Mouse (Mus musculus) gastrocnemius, postnatal 4 days (tissue): ENCODE measurements at regions not wholly inside any gene's neighbourhood (a gene's known extent, or its start where the extent isn't known, plus 50 kb on each side); places are given as distances from the start of the nearest gene placed in this dataset.

Source experiments
- DNase-seq, 2 experiments: peaks; one replicate each; pipeline ENCODE4 v3.0.0; 2021 to 2022; ENCODE audit warnings: low spot score in 2 of 2, mixed read lengths in 2 of 2

DNA sequence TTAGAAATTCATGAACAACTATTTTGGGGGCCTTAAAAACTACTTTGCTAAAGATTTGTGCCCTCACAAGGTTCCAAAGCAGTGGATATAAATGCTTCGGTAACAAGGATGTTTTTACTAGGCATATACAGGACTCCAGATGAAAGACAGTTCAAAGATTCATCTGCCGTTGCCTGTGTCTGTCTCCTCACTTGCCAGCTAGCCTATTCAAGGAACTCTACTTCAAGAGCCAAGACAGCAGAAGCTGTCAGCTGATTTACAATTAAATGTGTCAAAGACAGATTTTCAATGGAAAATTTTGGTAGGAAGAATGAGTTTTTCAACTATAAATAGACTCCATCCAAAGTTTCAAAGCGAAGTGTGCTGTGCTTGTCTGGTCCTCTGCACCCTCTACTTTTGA is 494.0 kb upstream of the A1bg start:
- no peak for DNase-seq

DNA sequence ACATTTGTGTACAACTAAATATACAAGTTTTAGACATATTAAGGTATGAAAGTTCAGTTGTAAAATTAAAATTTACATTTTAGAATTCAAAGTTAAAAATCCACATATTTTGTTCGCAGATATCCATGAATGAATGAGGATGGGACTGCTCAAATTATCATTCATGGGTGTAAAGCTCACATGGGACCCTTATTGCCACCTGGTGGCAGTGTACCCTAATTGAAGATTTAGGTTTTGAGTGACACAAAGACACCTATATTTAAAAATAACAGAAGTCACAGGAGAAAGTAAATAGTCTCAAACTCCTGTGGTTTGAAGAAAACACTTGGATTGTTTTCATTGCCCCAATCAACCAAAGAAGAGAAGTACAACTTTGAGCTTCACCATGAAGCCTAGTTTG is 492.8 kb upstream of the A1bg start:
- no peak for DNase-seq

DNA sequence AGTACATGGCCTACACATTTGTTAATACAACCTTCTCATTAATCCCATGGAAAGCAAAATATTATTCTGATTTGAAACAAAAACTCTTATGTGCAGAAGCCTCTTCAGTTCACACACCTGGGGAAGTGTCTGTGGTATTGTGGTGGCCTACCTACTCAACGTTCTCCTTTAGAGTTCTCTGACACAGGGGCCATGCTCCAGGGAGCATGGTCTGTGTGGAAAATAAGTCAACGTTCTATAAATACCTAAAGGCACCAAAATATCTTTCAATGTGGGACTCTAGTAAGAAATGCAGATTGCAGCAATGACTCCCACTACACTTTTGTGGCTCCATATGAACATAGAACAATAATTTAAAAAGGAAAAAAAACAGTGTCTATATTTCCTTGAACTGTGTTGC is 489.0 kb upstream of the A1bg start:
- no peak for DNase-seq

DNA sequence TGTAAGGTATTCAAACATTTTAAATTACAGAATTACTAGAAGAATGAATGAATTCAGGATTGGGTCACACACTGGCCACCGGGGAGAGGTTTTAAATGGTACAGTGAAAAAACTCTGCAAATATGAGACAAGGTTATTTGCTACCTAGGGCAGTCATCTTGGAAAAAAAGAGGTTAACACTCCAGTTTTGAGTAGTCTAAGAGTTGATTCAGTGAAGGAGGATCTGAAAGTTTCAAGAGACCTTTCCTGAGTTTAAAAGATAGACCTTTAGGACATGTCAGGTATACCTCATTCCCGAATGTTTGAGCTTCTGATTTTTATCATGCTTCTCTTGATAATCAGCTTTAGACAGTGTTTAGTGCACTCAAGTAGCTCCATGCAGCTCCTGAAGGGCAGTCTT is 488.0 kb upstream of the A1bg start:
- DNase-seq, result no peak

DNA sequence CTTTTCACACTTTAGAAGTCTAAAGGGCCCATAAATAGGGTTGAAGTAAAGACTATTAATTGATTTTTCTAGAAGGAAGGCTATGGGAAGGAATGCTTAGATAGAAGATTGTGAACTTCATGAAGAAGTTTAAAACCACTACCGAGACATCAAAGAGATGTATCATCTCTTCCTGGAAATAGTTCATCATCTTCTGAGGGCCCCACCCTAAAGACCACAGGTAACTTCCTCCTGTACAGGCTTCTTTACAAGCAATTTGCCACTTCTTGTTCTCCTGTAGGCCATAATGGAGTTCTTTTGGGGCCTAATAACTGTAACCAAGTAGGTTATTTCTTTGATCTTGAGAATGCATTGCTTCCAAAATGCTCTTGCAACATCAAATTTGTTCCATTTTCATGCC is 485.8 kb upstream of the A1bg start:
- DNase-seq, result no peak

DNA sequence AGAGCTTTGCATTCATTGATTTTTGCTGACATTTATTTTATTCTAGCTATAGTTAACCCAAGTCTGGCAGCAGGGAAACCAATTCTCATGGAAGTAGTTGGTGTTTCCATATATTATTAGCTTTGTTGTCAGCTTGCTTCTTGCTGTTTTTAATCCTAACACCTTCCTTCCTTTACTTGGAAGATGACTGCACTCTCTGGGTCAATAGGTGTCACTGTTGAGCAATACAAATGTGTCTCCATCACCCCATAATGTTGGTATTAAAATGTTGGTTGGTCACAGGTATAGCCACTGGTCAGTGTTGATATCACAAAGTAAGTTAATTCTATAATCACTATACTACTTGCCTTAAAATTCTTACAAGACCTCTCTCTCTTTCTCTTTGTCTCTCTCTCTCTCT is 477.9 kb upstream of the A1bg start:
- no peak for DNase-seq

DNA sequence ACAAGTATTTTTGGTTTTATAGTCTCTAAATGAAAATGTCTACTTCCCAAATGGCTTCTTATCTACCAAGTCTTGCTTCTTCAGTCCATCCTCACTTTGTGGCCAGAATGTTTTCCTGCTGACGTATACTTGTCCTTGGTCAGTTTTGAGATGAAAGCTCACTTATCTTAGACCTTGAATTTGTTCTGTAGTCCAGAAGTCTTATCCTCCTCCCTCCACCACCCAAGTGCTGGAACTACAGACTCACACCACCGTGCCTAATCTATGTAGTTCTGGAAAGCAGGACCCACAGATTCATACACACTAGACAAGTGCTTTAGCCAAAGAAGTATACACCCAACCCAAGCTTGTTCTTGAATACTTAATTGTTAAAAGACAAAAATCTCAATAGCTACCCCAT is 477.2 kb upstream of the A1bg start:
- no peak for DNase-seq

DNA sequence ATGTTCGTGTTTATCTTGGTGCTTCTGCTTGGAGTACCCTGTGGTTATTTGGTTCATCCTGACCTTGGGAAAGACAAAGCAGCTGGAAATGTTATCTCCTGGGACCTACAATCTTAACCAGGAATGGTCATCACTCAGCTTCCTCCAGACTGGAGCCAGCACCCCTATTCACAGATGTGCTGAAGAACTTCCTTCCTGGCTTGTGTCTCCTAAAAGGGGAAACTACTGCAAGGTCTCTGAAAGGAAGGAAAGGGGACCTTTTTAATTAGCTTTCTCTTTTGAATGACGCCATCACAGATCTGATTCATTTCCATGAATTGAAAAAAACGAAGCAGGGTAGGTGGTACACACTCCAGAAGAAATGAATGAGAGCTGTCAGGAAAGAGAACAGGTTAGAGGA is 476.0 kb upstream of the A1bg start:
- DNase-seq, result no peak

DNA sequence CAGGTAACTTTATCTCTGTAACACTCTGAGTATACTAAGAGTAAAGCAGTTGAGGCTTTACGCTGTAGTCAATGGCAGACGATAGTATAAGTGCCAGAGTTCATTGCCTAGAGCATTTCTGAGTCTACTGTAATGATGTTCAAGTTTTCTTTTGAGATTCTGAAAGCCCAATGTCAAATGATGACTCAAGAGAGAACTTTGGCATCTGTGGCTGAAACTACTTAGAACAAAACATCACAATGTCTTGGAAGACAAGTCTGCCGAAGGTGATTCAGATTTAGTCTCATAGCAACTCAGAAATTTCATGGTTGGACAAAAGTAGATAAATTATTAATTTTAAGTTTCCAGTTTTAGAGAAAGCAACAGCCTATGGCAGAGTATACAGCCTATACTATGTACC is 474.2 kb upstream of the A1bg start:
- no peak for DNase-seq

DNA sequence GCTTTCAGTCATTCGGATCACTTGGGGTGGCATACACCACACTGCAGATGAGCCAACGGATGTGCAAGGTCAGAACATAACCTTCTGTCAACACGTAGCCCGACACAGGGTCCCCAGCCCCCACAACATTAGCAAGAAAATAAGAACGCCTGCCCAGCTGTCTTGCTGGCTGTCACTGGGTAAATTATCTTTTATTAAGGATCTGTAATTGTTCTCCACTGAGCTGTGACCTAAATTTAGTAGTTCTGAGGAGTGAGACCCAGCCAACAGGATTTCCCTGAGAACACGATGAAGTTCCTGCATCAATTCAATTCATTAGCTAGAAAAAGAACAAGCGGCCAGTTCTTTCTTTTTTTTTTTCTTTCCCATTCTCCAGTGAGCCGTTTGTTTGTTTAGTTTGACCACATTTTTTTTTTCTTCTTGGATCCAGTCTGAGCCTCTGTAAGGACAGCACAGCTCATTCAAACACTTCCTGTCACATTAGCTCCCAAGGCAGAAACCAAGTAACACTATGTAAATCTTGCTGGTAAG is 472.5 kb upstream of the A1bg start:
- DNase-seq, result no peak

DNA sequence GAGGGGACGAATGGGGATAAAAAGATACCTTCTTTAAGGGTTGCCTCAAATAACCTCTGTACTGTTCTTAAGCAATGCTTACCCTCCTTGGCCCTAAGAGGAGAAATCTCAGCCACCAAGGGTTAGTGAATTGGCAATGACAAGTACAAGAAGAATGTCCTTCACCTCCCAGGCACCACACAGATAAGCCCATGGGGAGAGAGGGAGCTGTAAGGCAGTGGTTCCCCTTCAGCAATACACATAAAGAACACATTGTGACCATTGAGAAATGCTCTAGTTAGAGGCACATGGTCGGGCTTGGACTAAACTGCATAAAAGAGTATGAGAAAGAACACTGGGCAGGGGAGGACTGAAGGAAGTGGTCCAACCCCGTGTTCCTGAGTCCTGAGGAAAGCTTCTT is 457.9 kb upstream of the A1bg start:
- no peak for DNase-seq

DNA sequence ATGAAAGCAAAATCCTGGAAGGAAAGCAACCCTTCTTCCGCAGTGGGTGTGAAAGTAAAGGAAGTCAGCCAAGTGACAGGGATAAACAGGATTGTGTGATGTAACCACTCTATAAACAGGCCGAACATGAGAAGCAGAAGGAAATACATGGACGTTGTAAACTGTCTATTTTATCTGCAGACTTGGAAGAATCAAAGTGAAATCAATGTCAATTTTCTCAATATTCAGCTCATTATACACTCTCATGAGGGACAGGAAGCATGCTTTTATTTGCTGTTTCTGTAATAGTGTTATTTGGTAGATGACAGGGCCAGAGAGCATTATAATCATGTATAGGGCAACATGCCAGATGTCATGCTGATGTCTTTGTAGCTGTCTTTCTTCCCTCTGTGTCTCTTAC is 443.5 kb upstream of the A1bg start:
- DNase-seq, result no peak

DNA sequence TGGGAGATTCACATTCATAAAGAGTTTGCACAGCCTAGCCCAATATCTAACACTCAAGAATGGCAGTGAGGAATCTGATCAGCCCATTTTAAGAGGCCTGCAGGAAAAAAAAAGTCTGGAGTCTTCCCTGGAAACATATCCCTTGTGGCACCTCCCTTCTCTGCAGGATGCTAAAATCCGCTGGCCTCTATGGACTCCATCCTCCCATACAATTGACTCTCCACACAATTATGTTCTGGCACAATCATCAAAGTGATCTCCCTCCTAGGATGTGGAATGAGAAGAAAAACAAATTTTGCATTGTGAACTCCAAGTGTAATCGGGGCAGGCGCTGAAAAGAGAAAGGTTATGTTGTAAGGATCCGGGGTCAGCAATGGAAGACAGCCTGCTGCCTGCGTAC is 442.7 kb upstream of the A1bg start:
- no peak for DNase-seq

DNA sequence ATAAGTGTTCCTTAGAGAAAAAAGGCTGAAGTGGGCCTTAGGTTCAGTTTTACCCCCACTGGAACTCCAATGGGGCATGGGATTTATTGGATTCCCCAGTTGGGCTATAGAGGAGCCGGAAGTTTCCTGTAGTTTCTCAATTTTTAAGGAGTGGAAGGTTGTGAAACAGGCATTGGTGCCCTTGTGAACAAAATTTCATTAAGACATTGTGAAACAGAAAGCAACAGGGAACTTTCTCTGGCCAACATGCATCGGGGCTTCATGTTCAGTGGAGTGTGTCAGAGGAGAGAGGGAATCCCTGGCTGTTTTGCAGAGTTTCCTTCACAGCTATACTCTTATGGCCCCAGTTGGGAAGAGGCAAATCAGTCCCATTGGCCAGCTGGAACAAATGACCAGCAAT is 441.6 kb upstream of the A1bg start:
- no peak for DNase-seq

DNA sequence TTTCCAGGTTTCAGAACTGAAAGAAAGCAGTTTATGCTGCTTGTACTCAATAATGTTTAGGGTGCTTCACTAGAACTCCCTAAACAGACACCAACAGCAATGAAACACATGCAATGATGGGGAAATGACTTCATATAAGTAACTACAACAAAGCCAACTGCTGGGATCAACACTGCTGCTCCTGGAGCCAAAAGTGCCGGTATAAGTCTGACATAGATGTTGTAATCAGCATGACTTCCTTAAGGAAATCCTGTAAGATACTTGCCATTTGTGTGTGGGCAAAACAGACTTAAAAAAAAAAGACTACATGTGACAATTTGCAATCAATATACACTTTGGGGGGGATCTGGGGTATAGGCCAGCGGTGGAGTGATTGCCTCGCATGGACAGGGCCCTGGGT is 438.4 kb upstream of the A1bg start:
- no peak for DNase-seq

DNA sequence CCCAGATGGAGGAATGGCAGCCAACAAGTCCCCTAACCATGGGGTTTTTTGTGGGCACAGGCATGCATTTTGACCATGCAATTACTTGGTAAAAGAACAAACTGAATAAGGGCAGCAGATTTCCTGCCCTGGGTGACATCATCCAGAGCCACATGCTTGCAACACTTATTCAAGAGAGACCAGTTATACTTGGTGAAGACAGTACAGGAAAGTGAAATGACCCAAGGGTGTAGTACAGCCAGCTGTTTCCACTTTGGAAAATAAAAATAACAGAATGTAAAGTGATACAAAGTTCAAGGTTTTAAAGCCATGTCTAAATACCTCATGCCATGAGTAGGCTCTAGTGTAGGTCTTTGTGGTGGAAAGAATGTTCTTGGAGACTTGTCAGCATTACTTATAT is 432.5 kb upstream of the A1bg start:
- DNase-seq, result no peak

DNA sequence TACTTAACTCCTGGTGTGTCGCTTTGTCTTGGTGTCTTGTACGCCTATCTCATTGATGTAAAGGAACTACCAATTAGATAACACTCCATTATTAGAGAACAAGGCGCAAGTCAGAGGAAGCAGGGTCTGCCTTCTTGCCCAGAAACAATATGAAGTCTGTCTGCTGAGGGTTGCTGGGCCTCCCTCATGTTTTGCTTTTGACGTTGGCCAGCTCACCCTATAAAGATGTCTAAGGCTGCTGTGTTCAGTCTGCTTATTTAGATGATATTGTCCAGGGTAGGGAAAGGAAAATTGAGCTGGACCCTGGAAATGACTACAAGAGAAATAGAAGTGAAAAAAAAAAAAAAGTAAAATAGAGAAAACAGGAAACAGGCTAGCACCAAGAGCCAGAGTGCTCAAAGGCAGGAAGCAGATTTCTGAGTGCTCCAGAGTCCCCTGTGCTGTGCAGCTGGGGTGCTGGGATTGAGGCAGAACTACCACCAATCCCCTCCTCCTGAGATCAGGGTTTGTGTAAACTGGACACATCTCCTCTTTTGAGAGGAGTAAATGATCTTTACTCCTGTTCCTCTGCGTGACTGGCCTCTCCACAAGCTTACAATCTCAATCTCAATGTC is 429.0 kb upstream of the A1bg start:
- DNase-seq, result no peak

DNA sequence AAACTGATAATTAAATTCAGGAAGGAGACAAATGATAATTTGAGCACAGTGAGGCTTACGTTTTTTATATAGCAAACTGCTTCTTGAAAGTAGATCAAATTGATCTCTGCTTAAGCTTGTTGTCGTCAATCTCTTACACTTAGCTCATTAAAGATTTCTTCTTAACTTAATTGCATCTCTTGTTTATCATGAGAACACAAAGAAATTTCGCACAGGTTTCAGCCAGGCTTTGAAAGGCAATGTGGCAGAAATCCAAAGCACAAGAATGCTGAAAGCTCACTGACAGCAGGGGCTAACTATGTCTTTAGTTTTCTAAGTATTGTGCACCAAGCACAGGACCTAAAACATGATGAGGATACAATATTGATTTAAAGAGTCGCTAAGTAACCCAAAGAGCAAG is 422.3 kb upstream of the A1bg start:
- no peak for DNase-seq

DNA sequence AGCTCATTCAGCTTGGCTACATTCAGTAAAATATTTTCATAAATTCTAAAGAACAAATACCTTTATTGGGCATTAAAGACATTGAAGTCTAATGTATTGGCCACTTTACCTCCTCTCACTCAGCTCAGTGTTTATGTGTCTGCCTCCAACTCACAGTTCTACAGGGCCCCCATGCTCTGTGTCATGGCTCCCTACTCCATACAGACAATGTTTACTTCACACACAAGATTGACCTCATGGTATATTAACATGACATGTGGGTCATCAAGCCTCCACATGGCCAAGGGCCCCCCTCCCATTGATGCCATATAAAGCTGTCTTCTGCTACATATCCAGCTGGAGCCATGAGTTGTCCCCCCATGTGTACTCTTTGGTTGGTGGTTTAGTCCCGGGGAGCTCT is 419.8 kb upstream of the A1bg start:
- DNase-seq, result no peak

DNA sequence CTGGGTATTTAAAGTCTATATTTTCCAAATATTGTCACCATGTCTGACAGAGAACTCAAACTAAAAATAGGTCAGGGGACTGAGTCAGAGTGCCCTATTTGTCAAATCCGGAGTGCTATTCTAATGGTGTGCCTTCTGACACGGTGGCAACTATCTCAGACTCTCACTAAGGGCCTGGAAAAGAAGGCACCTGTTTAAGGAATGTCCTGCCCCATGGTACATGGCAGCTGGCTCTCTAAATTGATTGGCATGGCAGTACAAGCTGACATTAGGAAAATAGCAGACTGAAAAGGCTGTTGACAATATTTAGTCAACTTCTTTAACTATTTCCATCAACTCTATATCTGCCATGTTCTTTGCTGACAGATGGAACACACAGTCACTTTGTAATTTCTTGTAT is 405.1 kb upstream of the A1bg start:
- DNase-seq, result no peak

DNA sequence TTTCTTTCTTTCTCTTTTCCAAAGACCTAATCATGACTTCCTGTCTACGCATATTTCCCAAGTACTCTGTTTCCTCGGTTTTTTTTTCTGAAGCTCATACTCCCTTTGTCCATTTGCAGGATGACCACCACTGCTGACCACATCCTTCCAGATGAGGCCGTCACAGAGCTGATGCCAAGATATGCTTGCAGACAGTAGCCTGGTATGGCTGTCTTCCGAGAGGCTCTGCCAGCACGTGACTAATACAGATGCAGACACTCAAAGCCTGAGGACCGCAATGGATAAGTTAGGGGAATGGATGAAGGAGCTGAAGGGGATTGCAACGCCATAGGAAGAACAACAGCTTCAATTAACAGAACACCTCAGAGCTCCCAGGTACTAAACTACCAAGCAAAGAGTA is 399.4 kb upstream of the A1bg start:
- DNase-seq, result no peak

DNA sequence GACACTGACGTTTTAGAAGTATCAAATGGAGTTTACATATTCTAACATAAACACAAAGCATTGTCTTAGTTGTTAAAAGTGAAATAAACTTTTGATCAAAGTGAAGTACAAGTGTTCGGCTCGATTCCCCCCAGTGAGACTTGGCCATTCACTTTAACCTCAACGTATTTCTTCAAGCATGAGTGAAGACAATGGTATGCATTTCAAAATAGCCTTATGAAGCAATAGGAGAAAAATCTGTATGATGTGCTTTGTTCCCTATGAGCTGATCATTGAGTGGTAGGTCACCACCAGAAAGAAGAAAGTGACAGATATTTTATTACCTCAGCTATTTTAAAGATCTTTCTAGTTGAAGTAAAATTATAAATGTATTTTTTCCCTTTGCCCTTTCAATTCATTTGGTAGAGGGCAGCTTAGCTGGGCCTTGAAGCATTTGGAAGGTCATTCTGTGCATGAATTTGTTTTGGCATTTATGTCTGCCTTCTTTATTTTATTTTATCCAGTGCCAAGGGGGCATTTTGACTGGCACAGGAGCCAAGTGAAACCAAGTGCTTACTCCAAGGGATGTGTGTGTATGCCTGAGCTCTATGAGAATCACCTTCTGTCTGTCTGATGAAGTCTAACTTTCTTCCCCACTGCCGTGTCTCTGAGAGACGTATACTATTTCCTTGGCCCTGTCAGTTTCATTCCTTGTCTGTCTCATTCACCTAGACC is 386.8 kb upstream of the A1bg start:
- no peak for DNase-seq

DNA sequence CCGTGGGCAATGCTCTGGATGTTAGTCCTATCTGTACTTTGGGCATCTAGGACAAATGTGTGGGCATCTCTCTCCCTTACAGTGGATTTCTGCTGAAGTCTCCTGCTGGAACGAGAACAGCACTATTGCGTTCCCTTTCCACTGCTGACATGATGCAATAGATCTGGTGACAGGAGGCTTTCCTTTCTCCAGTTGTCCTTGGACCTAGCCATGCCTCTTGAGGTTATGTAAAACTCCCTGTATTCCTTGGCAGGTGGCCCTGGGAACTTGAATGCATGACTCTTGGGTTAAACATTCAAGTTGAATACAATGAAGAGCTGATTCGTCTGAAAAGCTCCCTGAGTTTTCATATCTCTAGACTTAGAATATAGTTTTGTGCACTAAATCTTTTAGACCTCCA is 386.1 kb upstream of the A1bg start:
- DNase-seq, result no peak
